Comparison of ENCODE assay signal across 8 mouse cellular contexts in the genomic region with DNA sequence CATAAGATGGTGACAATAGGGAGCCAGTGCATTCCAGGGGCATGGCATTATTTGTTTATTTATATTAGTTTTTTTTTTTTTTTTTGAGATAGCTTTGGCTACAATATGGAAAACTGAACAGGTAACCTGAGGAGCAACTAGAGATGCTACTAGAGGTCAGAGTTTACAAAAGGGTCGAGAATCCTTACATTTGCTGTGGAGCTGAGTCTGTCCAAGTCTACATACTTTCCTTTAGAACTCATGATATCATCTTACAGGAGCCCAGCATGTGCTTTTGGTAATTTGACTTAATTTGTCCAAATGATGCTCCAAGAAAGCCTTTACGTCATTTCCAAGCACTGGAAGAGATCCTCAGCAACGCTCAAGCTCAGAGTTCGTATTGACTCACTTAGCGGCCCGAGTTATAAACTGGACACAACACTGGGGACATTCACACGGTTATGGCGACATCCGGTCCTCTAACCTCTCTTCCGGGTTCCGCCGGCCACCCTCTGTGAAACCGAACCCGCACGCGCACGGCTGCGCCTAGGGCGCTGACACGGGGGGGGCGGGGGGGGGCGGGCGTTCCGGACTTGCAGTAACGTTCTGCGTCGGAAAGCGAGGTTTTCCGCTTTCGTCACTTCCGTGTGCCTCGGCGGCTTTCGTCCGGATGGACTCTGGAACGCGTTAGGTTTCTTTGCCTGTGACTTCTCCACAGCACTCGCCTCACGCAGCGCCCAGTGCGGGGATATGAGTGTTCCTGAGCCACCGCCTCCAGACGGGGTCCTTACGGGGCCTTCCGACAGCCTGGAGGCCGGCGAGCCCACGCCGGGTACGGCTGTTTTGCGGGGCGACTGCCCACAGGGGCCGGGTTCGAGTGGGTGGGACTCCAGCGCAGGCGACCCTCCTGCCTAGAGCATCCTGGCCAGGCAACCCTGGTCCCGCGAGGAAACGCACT. TPM values are rescaled to one million over a fixed set of nuclear protein-coding genes. Genes with fewer than 3 reads are reported as not detected.
A peak's percentile ranks its signal among the peaks of the same experiment; 100 is the strongest.
DNase-seq lines count a peak whose midpoint lies in the region; ATAC-seq and TF ChIP-seq lines count a peak whose summit lies in the region.

Bloc1s6 (plus strand) TSS at position 610 of the 937 bp plus-strand sequence.

- ATAC-seq in activated CD4-positive, CD25-positive, alpha-beta regulatory T cell, adult 4 months, result peak; percentile 88

- TF ChIP-seq POLR2A in cortical plate, adult 2 months (IDR thresholded peaks at IDR 0.05; ENCODE audit: extremely low read depth, insufficient read depth, low read length), result peak; percentile 93

- H3K9me3 ChIP-seq in megakaryocyte, embryonic 14.5 days, result no peaks in the 10 kb centered on the region

- peaks cover 14% of the 10 kb centered on the region for H3K36me3 ChIP-seq in megakaryocyte, embryonic 14.5 days (replicated peaks; ENCODE audit: low read length)

- peaks cover 14% of the 10 kb centered on the region for H3K27me3 ChIP-seq in megakaryocyte, embryonic 14.5 days (replicated peaks)

- peak within 1 kb of the TSS; percentile 88 for H3K27ac ChIP-seq in cortical plate, adult 2 months (ENCODE audit: insufficient read depth, low read length)

- no peak for TF ChIP-seq CTCF in cortical plate, adult 2 months (IDR thresholded peaks at IDR 0.05; ENCODE audit: extremely low read depth, insufficient read depth, low read length)

- H3K4me3 ChIP-seq in cortical plate, adult 2 months (ENCODE audit: insufficient read depth, low read length), result peak within 1 kb of the TSS; percentile 95
- peak within 1 kb of the TSS; percentile 99 for H3K4me3 ChIP-seq in megakaryocyte, embryonic 14.5 days (replicated peaks)

- peaks cover 5% of the 10 kb centered on the region for H3K4me1 ChIP-seq in cortical plate, adult 2 months (ENCODE audit: control insufficient read depth, insufficient read depth, low read length)
- H3K4me1 ChIP-seq in megakaryocyte, embryonic 14.5 days, result peaks cover 19% of the 10 kb centered on the region

- DNase-seq in gastrocnemius, adult 8-10 months (ENCODE audit: low spot score in 2 of 2), result peak; percentile 81 to 85
- peak; percentile 90 for DNase-seq in hindlimb bud, embryonic 11.5 days (ENCODE audit: extremely low spot score, low read depth, low spot score)
- peak; percentile 90 for DNase-seq in left cerebral cortex, adult 8-10 months (ENCODE audit: low spot score in 2 of 2)
- DNase-seq in right cerebral cortex, postnatal 10 days (ENCODE audit: low spot score in 2 of 2), result peak; percentile 96
- peak; percentile 82 for DNase-seq in urinary bladder, postnatal 25 days (ENCODE audit: low spot score)

RNA-seq across cellular contexts. Expression of gene Bloc1s6, which starts in this region (rescaled TPM):
- 10 to 100 TPM; 36.7 to 48.1 TPM for polyA plus RNA-seq in activated CD4-positive, CD25-positive, alpha-beta regulatory T cell, adult 4 months (2017; shearing (Covaris generic))
- polyA plus RNA-seq in cortical plate, adult 2 months (2012; rRNA removed), result 35.9 and 36.7 TPM in 2 replicates
- 10 to 100 TPM; 18.5 to 21.2 (median 19.0) TPM for total RNA-seq in gastrocnemius, adult 8-10 months (2022)
- 10 to 100 TPM; 27.0 to 39.2 (median 29.5) TPM for total RNA-seq in left cerebral cortex, adult 8-10 months (2022)
- 0.81 and 3.9 TPM in 2 replicates for polyA plus RNA-seq in megakaryocyte, embryonic 14.5 days (2012; ENCODE audit: insufficient read depth, low replicate concordance)

Comparison
In these comparisons a context has a peak if more than half of its experiments do, and no peak if none do; other contexts are left out.
1. Peak in every context shown above with its lines: DNase-seq, ATAC-seq, H3K4me3 ChIP-seq and H3K27ac ChIP-seq.